Mouse (Mus musculus): ENCODE data around the gene Fcrlb. TPM values are rescaled to one million over a fixed set of nuclear protein-coding genes. Genes with fewer than 3 reads are reported as not detected.

Fcrlb gene
- polyA plus RNA-seq, 1 experiment from 2014 or later: not detected

DNA sequence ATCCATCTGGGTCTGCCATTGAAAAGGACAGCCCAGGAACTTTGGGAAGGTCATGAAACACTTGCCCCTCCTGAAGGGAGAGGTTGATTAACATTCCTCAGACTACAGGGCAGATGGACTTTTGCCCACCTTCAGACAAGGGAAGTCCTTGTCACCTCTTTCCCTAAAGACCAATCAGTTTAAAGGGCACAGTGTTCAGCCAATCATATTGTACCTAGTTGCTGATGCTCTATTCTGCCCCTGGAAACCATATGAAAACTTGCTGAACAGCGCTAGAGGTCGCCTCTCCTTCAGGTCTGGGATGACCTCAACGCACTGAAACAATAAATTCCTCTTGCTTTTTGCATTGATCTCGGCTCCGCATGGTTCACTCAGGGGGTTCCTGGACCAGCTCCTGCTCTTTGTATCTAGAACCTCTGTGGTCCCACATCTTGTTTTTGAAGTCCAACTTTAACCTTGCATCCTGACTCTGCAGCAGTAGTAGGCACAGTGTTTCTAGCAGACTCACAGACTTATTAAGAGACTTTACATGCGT is 20.7 kb upstream of the Fcrlb start:
- Histone ChIP-seq H3K36me3 (no peaks in the 10 kb centered on the region), H3K9ac (replicated peaks) (no peak overlapping the region), H3K27me3 (no peaks in the 10 kb centered on the region), H3K27ac (no peak overlapping the region), H3K9me3 (no peaks in the 10 kb centered on the region), H3K4me1 (replicated peaks) (no peaks in the 10 kb centered on the region), H3K4me2 (no peak overlapping the region), H3K4me3 (replicated peaks) (no peak overlapping the region)
- 70% methylated on average over 6 of the region's 6 CpGs for WGBS
- ATAC-seq (ENCODE audit: insufficient number of reproducible peaks, insufficient read depth, low FRiP score, low TSS enrichment, low read depth): no peak

DNA sequence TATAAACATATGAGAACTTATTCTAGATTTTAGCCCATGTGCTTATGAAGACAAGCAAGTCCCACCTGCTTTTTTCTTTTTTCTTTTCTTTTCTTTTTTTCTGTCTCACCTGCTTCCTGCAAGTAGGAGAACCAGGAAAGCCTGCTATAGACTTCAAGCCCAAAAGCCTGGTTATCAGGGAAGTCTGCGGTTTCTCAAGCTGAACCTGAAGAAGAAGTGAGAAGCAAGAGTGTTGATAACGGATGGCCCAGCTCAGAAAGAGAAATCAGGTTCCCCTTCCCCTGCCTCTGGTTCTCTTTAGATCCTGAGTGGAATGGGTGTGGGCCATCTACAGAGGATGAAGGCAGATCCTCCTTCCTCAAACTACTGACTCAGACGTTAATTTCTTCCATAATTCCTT is 19.3 kb upstream of the Fcrlb start:
- H3K4me2 ChIP-seq: no peak overlapping the region
- no peaks in the 10 kb centered on the region for H3K4me1 ChIP-seq (replicated peaks)
- no peak for ATAC-seq (ENCODE audit: insufficient number of reproducible peaks, insufficient read depth, low FRiP score, low TSS enrichment, low read depth)

GRCm38 (mm10) chr1:170929245-170929644 is 16.5 kb upstream of the Fcrlb start:
- no peaks in the 10 kb centered on the region for H3K36me3 ChIP-seq
- 88% methylated on average over 4 of the region's 4 CpGs for WGBS
- H3K27me3 ChIP-seq: 0 out of 2 replicates have a peak, but pooled peaks cover 3% of the 10 kb centered on the region
- no peaks in the 10 kb centered on the region for H3K4me1 ChIP-seq (replicated peaks)
- no peak overlapping the region for H3K9ac ChIP-seq (replicated peaks)
- no peak overlapping the region for H3K4me3 ChIP-seq (replicated peaks)
- ATAC-seq (ENCODE audit: insufficient number of reproducible peaks, insufficient read depth, low FRiP score, low TSS enrichment, low read depth): no peak
- H3K9me3 ChIP-seq: no peaks in the 10 kb centered on the region
- no peak overlapping the region for H3K27ac ChIP-seq
- H3K4me2 ChIP-seq: no peak overlapping the region

More for the DNA sequence above, 19.3 kb upstream of the Fcrlb start:
- WGBS: 84% methylated on average over 3 of the region's 3 CpGs
- H3K9me3 ChIP-seq: no peaks in the 10 kb centered on the region
- H3K27ac ChIP-seq: no peak overlapping the region
- no peaks in the 10 kb centered on the region for H3K27me3 ChIP-seq
- no peak overlapping the region for H3K9ac ChIP-seq (replicated peaks)
- no peaks in the 10 kb centered on the region for H3K36me3 ChIP-seq
- no peak overlapping the region for H3K4me3 ChIP-seq (replicated peaks)

- WGBS: 87% methylated on average over 2 of the region's 2 CpGs
- H3K36me3 ChIP-seq: no peaks in the 10 kb centered on the region
- no peak overlapping the region for H3K27ac ChIP-seq
- H3K27me3 ChIP-seq: 0 out of 2 replicates have a peak, but pooled peaks cover 3% of the 10 kb centered on the region
- no peak overlapping the region for H3K4me3 ChIP-seq (replicated peaks)
- H3K9me3 ChIP-seq: no peaks in the 10 kb centered on the region
- H3K9ac ChIP-seq (replicated peaks): no peak overlapping the region
- no peak overlapping the region for H3K4me2 ChIP-seq
- no peak for ATAC-seq (ENCODE audit: insufficient number of reproducible peaks, insufficient read depth, low FRiP score, low TSS enrichment, low read depth)
- no peaks in the 10 kb centered on the region for H3K4me1 ChIP-seq (replicated peaks)
Measured at GRCm38 (mm10) chr1:170928467-170928866, 15.7 kb upstream of the Fcrlb start.

- Histone ChIP-seq H3K27ac (no peak within 1 kb of the TSS), H3K36me3 (no peaks in the 10 kb centered on the region), H3K4me2 (no peak within 1 kb of the TSS), H3K27me3 (0 out of 2 replicates have a peak, but pooled peaks cover 3% of the 10 kb centered on the region), H3K4me1 (replicated peaks) (no peaks in the 10 kb centered on the region), H3K4me3 (replicated peaks) (no peak within 1 kb of the TSS), H3K9me3 (no peaks in the 10 kb centered on the region), H3K9ac (replicated peaks) (no peak within 1 kb of the TSS)
- no peak for ATAC-seq (ENCODE audit: insufficient number of reproducible peaks, insufficient read depth, low FRiP score, low TSS enrichment, low read depth)
- 77% methylated on average over 3 of the region's 3 CpGs for WGBS
Measured at GRCm38 (mm10) chr1:170927378-170927777, 14.6 kb upstream of the Fcrlb start, which contains the start of gene Fcrla. TSS of gene Fcrla (minus strand) at chr1:170927583.

DNA sequence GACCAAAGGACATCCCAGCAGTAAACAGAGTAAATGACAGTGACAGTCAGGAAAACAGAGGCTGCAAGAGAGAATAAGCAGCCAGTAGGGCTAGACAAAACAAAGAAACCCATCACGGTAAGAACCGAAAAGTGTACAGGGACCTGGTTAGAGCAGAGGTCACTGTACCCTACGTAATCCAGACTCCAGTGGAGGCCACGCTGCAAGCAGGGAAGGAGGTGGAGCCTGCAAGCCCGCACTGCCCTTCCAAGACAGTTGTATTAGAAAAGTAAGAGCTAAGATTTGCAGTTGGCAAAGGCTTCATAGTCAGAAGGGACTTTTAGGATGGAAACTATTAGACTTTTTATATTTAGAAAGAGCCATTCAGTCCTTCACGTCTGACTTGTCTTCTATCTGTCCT is 14.2 kb upstream of the Fcrlb start:
- no peak for ATAC-seq (ENCODE audit: insufficient number of reproducible peaks, insufficient read depth, low FRiP score, low TSS enrichment, low read depth)
- H3K36me3 ChIP-seq: no peaks in the 10 kb centered on the region
- 53% methylated on average over 6 of the region's 6 CpGs for WGBS
- no peak overlapping the region for H3K27ac ChIP-seq
- H3K27me3 ChIP-seq: 0 out of 2 replicates have a peak, but pooled peaks cover 3% of the 10 kb centered on the region
- H3K9me3 ChIP-seq: no peaks in the 10 kb centered on the region
- no peaks in the 10 kb centered on the region for H3K4me1 ChIP-seq (replicated peaks)
- H3K9ac ChIP-seq (replicated peaks): no peak overlapping the region
- no peak overlapping the region for H3K4me3 ChIP-seq (replicated peaks)
- no peak overlapping the region for H3K4me2 ChIP-seq

GRCm38 (mm10) chr1:170924485-170924884 is 11.7 kb upstream of the Fcrlb start:
- Histone ChIP-seq H3K36me3 (no peaks in the 10 kb centered on the region), H3K4me1 (replicated peaks) (no peaks in the 10 kb centered on the region), H3K9me3 (no peaks in the 10 kb centered on the region), H3K27ac (no peak overlapping the region), H3K4me2 (no peak overlapping the region), H3K27me3 (0 out of 2 replicates have a peak, but pooled peaks cover 3% of the 10 kb centered on the region), H3K4me3 (replicated peaks) (no peak overlapping the region), H3K9ac (replicated peaks) (no peak overlapping the region)
- no peak for ATAC-seq (ENCODE audit: insufficient number of reproducible peaks, insufficient read depth, low FRiP score, low TSS enrichment, low read depth)
- WGBS: 81% methylated on average over 6 of the region's 6 CpGs

DNA sequence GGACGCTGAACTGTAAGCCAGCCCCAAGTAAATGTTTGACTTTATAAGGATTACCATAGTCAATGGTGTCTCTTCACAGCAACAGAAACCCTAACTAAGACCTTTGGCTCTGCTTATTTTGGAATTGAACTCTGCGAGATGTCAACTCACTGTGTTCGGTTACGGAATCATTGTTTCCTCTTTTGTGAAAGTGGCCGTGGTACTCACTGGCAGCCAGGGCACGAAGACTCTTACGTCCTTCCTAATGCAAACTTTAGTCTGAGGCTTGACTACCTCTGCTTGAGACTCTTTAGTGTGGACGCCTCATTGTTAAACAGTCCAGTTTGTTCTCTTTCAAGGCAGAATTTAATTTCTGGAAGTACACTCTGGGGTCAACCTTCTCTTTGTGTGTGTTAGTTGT is 6.6 kb upstream of the Fcrlb start:
- H3K9me3 ChIP-seq: no peaks in the 10 kb centered on the region
- no peak overlapping the region for H3K9ac ChIP-seq (replicated peaks)
- no peaks in the 10 kb centered on the region for H3K27me3 ChIP-seq
- H3K4me1 ChIP-seq (replicated peaks): no peaks in the 10 kb centered on the region
- ATAC-seq (ENCODE audit: insufficient number of reproducible peaks, insufficient read depth, low FRiP score, low TSS enrichment, low read depth): no peak
- no peak overlapping the region for H3K27ac ChIP-seq
- H3K4me2 ChIP-seq: no peak overlapping the region
- no peaks in the 10 kb centered on the region for H3K36me3 ChIP-seq
- no peak overlapping the region for H3K4me3 ChIP-seq (replicated peaks)
- 95% methylated on average over 8 of the region's 8 CpGs for WGBS

DNA sequence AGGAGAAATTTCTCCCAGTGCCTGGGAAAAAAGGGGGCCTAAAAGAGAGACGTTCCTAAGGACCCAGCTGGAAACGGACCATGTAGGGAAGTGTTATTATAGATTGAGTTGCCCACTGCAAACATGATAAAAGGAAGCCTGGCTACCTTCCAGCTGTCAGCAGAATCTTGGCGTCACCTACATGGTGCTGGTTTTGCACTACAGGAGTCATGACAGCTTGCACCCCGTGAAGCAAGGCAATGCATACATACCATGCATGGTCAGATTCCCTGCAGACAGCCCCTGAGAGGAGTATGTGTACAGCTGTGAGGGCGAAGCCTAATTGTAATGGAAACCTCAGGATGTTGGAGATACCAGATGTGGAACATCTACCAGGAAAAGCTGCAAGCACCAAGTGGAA is 2.9 kb upstream of the Fcrlb start:
- Histone ChIP-seq H3K4me3 (replicated peaks) (no peak overlapping the region), H3K27ac (no peak overlapping the region), H3K4me1 (replicated peaks) (no peaks in the 10 kb centered on the region), H3K36me3 (no peaks in the 10 kb centered on the region), H3K4me2 (no peak overlapping the region), H3K27me3 (0 out of 2 replicates have a peak, but pooled peaks cover 6% of the 10 kb centered on the region), H3K9ac (replicated peaks) (no peak overlapping the region), H3K9me3 (no peaks in the 10 kb centered on the region)
- ATAC-seq (ENCODE audit: insufficient number of reproducible peaks, insufficient read depth, low FRiP score, low TSS enrichment, low read depth): no peak
- WGBS: 76% methylated on average over 5 of the region's 5 CpGs

- H3K4me2 ChIP-seq: no peak overlapping the region
- 81% methylated on average over 11 of the region's 11 CpGs for WGBS
- no peak overlapping the region for H3K9ac ChIP-seq (replicated peaks)
- no peaks in the 10 kb centered on the region for H3K36me3 ChIP-seq
- H3K27me3 ChIP-seq: peaks cover 36% of the 10 kb centered on the region
- H3K9me3 ChIP-seq: no peaks in the 10 kb centered on the region
- ATAC-seq (ENCODE audit: insufficient number of reproducible peaks, insufficient read depth, low FRiP score, low TSS enrichment, low read depth): no peak
- H3K27ac ChIP-seq: no peak overlapping the region
- no peak overlapping the region for H3K4me3 ChIP-seq (replicated peaks)
- H3K4me1 ChIP-seq (replicated peaks): peaks cover 15% of the 10 kb centered on the region
Measured at GRCm38 (mm10) chr1:170911907-170912660, 657 bp downstream of the Fcrlb start.

DNA sequence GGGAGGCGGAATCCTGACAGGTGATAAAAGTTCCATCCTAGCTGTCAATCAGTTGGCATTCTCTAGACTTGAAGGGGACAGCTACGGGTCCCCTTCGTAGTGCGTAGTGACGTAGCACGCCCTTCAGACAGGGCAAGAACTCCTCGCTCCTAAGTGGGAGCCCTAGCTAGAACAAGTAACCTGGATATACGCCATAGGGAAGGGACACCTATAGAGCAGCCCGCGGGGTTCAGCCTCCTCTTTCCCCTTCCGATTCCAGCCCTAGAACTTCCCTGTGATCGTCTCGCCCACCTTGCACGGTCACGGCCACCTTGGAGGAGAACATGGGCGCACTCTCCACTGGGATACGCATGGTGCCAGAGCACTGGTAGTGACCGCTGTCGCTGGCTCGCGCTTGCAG is 4.4 kb downstream of the Fcrlb start:
- Histone ChIP-seq H3K9ac (replicated peaks) (no peak overlapping the region), H3K36me3 (no peaks in the 10 kb centered on the region), H3K4me1 (replicated peaks) (peaks cover 15% of the 10 kb centered on the region), H3K27ac (no peak overlapping the region), H3K9me3 (no peaks in the 10 kb centered on the region), H3K27me3 (peaks cover 62% of the 10 kb centered on the region), H3K4me2 (peak overlapping the region; percentile 98), H3K4me3 (replicated peaks) (peak overlapping the region; percentile 57)
- 4% methylated on average over 21 of the region's 21 CpGs for WGBS
- peak; percentile 23; the same call in 1 of the 2 replicates for ATAC-seq (ENCODE audit: insufficient number of reproducible peaks, insufficient read depth, low FRiP score, low TSS enrichment, low read depth)

Measured in limb, embryonic 12.5 days (tissue).